Mouse (Mus musculus): ENCODE data around the gene Zdhhc15.
"Not testable (repeated sequence)": the region's sequence is repeated elsewhere in the genome, so short reads cannot be mapped to it uniquely, and the experiment has no call there.

Gene Zdhhc15

DNA sequence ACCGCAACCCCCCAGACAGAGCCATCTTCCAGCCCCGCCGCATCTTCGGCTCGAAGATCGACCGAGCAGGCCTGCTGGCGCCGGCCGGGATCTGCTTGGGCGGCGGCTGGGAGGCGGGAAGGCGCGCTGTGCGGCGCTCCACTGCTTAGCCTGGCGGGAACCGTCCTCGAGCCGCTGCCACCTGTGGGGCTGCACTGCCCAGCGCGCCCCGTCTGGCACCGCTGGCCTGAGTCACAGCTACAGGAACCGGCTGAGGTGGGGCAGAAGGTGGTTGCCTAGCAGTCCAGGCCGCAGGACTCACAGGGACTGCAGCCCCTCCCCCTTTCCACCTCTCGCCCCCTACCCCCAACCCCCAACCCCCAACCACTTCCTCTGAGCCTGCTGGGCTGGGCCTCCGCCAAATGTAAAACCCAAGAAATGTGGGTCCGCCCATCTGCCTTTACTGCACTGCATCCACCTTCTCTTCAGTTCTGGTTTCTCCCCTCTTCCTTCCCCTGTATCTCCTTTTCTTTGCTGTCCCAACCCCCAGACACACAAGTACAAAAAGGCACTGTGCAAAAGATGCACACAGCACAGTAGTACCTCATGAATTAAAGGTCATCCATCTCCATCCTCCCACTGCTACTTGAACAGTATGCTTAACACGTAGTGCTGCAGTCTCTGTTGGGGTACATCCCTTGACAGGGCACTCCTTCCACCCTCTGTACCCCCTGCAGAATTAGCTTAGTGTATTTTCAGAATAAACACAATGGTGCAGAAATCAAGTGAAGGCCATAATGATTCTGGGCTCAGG is at the start of gene Zdhhc15:
Zdhhc15 (minus strand) TSS at position 308 of the 793 bp plus-strand sequence.
- peak; percentile 40 for DNase-seq

DNA sequence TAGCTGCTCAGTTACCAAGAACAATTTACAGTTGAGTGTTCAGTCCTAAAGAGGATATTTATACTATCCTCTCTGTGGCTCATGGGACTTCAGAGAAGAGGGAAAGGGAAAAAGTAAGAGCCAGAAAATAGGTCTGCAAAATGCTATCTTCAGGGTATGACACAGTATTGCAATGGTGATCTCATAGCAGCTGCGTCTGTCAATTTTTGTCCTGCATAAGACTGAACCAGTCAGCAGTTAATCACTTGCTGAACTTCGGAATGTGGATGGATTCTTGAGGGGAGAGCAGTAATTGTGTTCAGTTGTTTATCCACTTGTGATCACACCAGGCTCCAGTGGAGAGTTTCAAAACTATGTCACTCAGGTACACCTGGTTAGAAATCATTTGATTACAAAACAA is 37.1 kb upstream of the Zdhhc15 start:
- DNase-seq: no peak

- DNase-seq: no peak
These were observed 761 bp downstream of the Zdhhc15 start for GRCm38 (mm10) chrX:104669850-104670756.

GRCm38 (mm10) chrX:104656976-104657375 is 13.9 kb downstream of the Zdhhc15 start:
- no peak for DNase-seq

DNA sequence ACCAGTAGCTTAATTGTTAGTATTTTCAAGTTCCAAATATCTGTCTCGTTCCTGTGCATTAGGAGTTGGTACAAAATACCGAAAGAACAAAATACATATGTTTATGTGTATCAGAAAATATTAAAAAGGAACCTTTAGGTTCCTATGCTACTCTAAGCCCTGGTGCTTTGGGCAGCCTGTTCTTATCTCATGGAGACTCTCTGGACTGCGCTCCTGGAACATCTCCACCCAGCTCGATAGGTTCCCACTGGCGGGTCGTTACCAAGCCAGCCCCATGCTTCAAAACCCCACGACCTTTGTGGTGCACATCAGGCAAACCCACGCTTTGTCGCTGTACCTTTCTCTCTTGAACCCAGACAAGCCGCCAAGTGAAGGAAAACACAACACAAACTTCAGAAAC is 58.3 kb downstream of the Zdhhc15 start:
- no peak for DNase-seq

DNA sequence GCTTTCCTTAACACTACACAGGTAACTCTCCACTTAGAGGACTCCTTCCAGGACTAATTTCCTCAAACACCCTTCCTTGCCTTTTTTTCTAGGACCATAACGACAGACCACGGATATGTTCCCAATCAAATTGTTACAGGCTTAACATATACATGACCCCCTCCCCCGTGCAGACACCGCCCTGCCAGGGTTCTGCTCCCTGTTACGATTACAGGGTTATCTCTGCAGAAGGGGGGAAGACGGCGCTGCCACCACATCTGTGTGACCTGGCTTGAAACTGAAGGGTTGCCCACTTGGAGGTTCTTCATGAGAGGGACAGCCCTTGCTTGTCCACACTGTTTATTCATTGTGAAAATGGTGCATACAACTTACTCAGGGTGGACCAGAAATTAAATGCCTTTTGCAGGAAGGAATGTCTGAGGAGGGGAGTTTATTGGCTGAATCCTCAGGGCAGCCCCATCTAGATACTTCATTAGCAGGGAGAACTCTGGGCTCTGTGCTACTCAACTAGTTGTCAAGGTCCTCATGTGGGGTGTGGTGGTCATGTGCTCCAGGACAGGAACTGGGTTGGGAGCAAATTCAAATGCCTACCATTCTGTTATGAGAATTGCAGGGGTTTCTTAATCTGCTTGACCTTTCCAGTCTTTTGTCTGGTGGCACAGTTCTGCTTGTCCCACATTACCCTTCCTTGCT is 67.0 kb downstream of the Zdhhc15 start:
- DNase-seq: not testable (repeated sequence)

GRCm38 (mm10) chrX:104602168-104602859 is 68.5 kb downstream of the Zdhhc15 start:
- not testable (repeated sequence) for DNase-seq

- DNase-seq: no peak
These were observed 96.9 kb downstream of the Zdhhc15 start for GRCm38 (mm10) chrX:104573946-104574345.

DNA sequence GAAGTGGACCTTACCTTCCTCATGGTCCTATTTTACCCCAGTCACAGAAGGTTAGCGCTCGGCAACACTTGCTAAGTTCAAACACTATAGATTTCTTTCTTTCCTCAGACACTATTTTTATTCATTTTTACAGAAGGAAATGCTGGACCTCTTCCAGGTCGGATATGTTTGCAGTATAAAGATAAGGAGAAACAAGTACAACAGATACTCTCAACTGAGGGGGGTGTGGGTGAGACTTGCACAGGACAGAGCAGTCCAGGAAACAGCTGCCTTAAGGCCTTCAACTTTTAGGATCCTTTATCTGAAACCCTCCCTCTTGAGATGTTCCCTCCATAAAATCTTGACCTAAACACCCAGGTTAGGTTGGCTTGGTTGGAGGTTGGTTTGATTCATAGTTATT is 103.4 kb downstream of the Zdhhc15 start:
- no peak for DNase-seq

GRCm38 (mm10) chrX:104545283-104545682 is 125.6 kb downstream of the Zdhhc15 start:
- DNase-seq: no peak

GRCm38 (mm10) chrX:104543919-104544595 is 126.8 kb downstream of the Zdhhc15 start:
- DNase-seq: no peak

GRCm38 (mm10) chrX:104542635-104543034 is 128.2 kb downstream of the Zdhhc15 start:
- no peak for DNase-seq

DNA sequence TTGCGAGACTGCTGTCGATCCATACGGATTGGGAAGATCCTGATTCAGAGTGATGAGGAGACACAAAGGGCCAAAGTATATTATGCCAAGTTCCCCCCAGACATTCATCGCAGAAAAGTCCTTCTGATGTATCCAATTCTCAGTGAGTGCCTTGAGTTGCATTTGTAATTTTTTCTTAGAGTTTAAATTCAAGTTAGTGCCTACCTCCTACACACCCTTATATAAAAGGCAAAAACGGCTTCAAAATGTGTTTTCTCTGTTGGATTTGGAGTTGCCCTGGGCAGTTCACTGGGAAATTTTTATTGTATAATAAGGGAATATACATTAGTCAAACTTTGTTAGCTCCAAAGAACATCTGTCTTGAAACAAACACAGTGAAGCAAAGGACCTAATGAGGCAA is 169.1 kb downstream of the Zdhhc15 start:
- no peak for DNase-seq

DNA sequence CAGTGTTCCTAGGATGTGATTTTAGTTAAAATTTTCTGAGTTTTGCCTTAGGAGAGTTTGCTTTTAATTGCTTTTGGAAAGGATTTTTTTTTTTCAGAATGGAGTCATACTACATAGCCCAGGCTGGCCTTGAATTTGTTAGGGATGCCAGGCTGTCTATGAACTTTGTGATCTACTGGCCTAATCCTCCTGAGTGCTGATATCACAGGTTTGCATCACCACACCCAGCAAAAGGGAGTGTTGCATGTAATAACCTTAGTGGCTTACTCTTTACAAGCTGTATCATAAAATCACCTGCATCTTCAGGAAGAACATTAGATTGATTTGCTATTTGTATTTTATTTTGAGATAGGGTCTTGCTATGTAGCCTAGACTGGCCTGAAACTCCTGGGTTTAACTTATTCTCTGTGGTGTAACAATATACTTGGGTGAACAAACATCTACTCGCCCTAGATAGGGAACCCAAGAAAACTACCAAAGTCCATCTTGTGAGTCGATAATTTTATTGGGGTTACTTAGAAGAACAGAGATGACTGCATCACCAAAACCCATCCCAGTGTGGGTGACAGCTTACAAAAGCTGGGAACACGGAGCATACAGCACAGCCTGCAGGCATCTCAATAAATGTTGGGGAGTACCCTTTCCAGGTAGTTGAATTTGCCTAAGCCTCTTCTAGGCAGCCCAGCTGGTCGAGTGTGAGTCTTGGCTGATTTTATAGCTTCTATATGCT is 181.1 kb downstream of the Zdhhc15 start:
- DNase-seq: no peak

DNA sequence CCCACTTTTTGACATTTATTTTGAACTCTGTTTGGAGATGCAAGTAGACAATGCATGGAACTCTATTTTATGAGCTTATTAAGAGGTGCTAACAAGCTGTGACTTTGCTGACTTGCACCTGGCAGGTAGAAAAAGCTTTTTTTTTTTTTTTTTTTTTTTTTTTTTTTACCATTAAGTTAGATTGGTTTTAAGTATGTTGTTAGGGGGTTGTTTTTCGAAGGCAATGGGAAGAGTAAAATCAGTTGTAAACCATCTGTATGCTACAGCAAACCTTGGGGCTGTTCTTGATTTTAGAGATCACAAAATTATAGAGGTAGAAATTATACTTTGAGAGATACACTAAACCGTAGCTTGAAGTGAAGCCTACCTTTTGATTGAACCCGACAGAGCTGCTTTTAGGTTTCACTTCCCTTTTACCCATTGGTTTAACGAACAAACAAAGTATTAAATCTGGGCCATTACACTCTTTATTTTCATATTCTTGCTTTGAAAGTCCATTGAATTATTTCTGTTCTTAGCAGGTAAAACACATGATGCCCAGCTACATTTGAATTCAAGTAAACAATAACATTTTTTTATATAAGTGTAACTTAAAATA is 181.9 kb downstream of the Zdhhc15 start:
- DNase-seq: no peak

GRCm38 (mm10) chrX:104488036-104488435 is 182.8 kb downstream of the Zdhhc15 start:
- DNase-seq: no peak
